Mouse (Mus musculus) lung, postnatal 0 days (tissue): ENCODE measurements at regions not wholly inside any gene's neighbourhood (a gene's known extent, or its start where the extent isn't known, plus 50 kb on each side); places are given as distances from the start of the nearest gene placed in this dataset.

Experiments
- CTCF ChIP-seq: IDR thresholded peaks from 2 replicates; pipeline ENCODE4 v1.5.1; 2016; ENCODE audit warnings: antibody characterized with exemption, mild to moderate bottlenecking
- EP300 ChIP-seq: IDR thresholded peaks from 2 replicates; pipeline ENCODE4 v1.6.1; 2016; ENCODE audit warnings: antibody characterized with exemption, mild to moderate bottlenecking, control low read depth

DNA sequence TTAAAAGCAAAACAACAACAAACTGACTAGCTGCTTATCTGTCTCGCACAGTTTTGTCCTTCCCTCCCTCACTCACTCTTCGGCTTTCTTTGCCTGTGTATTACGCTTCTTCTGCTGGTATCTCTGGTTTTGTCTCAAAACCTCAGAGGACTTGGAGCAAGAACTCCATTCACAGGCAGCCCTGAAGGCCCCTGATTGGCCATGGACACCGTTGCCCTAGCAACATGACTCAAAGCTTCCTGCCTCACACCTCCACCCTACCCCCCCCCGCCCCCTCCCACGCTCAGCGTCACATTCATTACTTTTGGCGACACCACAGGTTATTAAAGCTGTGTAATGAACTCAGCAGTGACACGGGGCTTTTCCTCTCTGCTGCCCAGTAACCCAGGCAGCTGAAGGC, 96.7 kb downstream of the Ets2 start:
- TF ChIP-seq CTCF, result no peak
- TF ChIP-seq EP300, result no peak
